Mouse (Mus musculus) neural tube, embryonic 13.5 days (tissue): ENCODE measurements around the gene Gm4894. TPM values are rescaled to one million over a fixed set of nuclear protein-coding genes. Genes with fewer than 3 reads are reported as not detected.

ENCODE experiments used
- ATAC-seq: fragments of 200-750 bp; cut with Nextera tagmentation; 2 replicates; pipeline ENCODE4 v1.8.0; 2017; ENCODE audit warnings: low read depth, mild to moderate bottlenecking, moderate TSS enrichment, moderate library complexity
- H3K27ac ChIP-seq: fragments of 300-500 bp; sonication (generic); replicated peaks from 2 replicates; pipeline ENCODE4 v1.5.1; 2015; ENCODE audit warnings: moderate library complexity, mild to moderate bottlenecking, inconsistent platforms
- H3K27me3 ChIP-seq: fragments of 300-500 bp; sonication (generic); 2 replicates; pipeline ENCODE4 v1.6.1; 2015; ENCODE audit warnings: mild to moderate bottlenecking, inconsistent platforms
- H3K36me3 ChIP-seq: fragments of 300-500 bp; sonication (generic); 2 replicates; pipeline ENCODE4 v1.6.1; 2015; ENCODE audit warnings: mild to moderate bottlenecking, inconsistent platforms
- H3K4me1 ChIP-seq: fragments of 300-500 bp; sonication (generic); replicated peaks from 2 replicates; pipeline ENCODE4 v1.6.1; 2015; ENCODE audit warnings: inconsistent platforms
- H3K4me2 ChIP-seq: fragments of 300-500 bp; sonication (generic); 2 replicates; pipeline ENCODE4 v1.6.1; 2015; ENCODE audit warnings: inconsistent platforms, mild to moderate bottlenecking, moderate library complexity
- H3K4me3 ChIP-seq: fragments of 300-500 bp; sonication (generic); 2 replicates; pipeline ENCODE4 v1.5.1; 2015; ENCODE audit warnings: mild to moderate bottlenecking, inconsistent platforms
- H3K9ac ChIP-seq: fragments of 300-500 bp; sonication (generic); 2 replicates; pipeline ENCODE4 v1.6.1; 2015; ENCODE audit warnings: moderate library complexity, mild to moderate bottlenecking, inconsistent platforms
- H3K9me3 ChIP-seq: fragments of 300-500 bp; sonication (generic); 2 replicates; pipeline ENCODE4 v1.6.1; 2016; ENCODE audit warnings: inconsistent platforms
- WGBS: fragments of 180-500 bp; shearing (Covaris S2); methylation state at CpG from one replicate; pipeline ENCODE4 v1.1.7; 2015; 5-methylcytosine and 5-hydroxymethylcytosine counted together
- polyA plus RNA-seq: library from polyadenylated mRNA; unstranded; fragments of >200 nt; fragmentation: Nextera tagmentation; extraction: Ambion mirVana; gene quantifications from 2 replicates; pipeline ENCODE4 v1.2.1, GENCODE M21; 2015

Gene Gm4894
- polyA plus RNA-seq, 1 experiment from 2014 or later: not detected

- H3K36me3 ChIP-seq: no peaks in the 10 kb centered on the region
- H3K27ac ChIP-seq: no peak overlapping the region
- H3K4me2 ChIP-seq: no peak overlapping the region
- no peak for ATAC-seq
- WGBS: 85% methylated on average over 11 of the region's 11 CpGs
- peaks cover 21% of the 10 kb centered on the region for H3K4me1 ChIP-seq
- no peaks in the 10 kb centered on the region for H3K9me3 ChIP-seq
- H3K4me3 ChIP-seq: no peak overlapping the region
- no peaks in the 10 kb centered on the region for H3K27me3 ChIP-seq
- no peak overlapping the region for H3K9ac ChIP-seq
These were observed 26.4 kb downstream of the Gm4894 start for GRCm38 (mm10) chr9:49276542-49277334.

- no peak overlapping the region for H3K4me3 ChIP-seq
- no peak overlapping the region for H3K27ac ChIP-seq
- no peak overlapping the region for H3K4me2 ChIP-seq
- H3K9ac ChIP-seq: no peak overlapping the region
- no peaks in the 10 kb centered on the region for H3K9me3 ChIP-seq
- no peak; the same call in 1 of the 2 replicates for ATAC-seq
- 49% methylated on average over 1 of the region's 1 CpGs for WGBS
- H3K27me3 ChIP-seq: no peaks in the 10 kb centered on the region
- no peaks in the 10 kb centered on the region for H3K36me3 ChIP-seq
- H3K4me1 ChIP-seq: no peaks in the 10 kb centered on the region
These were observed 44.8 kb downstream of the Gm4894 start for GRCm38 (mm10) chr9:49295101-49295500.

- no peaks in the 10 kb centered on the region for H3K4me1 ChIP-seq
These were observed 57.2 kb downstream of the Gm4894 start for GRCm38 (mm10) chr9:49307576-49307975.

GRCm38 (mm10) chr9:49310821-49311220, 60.5 kb downstream of the Gm4894 start:
- Histone ChIP-seq H3K4me2 (no peak overlapping the region), H3K36me3 (no peaks in the 10 kb centered on the region), H3K27me3 (no peaks in the 10 kb centered on the region), H3K4me1 (no peaks in the 10 kb centered on the region), H3K9ac (no peak overlapping the region), H3K9me3 (no peaks in the 10 kb centered on the region), H3K27ac (no peak overlapping the region), H3K4me3 (no peak overlapping the region)
- ATAC-seq: no peak
- WGBS: 57% methylated on average over 4 of the region's 4 CpGs

More at GRCm38 (mm10) chr9:49307576-49307975, 57.2 kb downstream of the Gm4894 start:
- 74% methylated on average over 3 of the region's 3 CpGs for WGBS
- H3K27me3 ChIP-seq: no peaks in the 10 kb centered on the region
- H3K36me3 ChIP-seq: no peaks in the 10 kb centered on the region
- H3K27ac ChIP-seq: no peak overlapping the region
- H3K9me3 ChIP-seq: no peaks in the 10 kb centered on the region
- no peak for ATAC-seq
- no peak overlapping the region for H3K4me2 ChIP-seq
- H3K9ac ChIP-seq: no peak overlapping the region
- H3K4me3 ChIP-seq: no peak overlapping the region

GRCm38 (mm10) chr9:49318638-49319037, 68.3 kb downstream of the Gm4894 start:
- Histone ChIP-seq H3K4me2 (no peak overlapping the region), H3K27ac (no peak overlapping the region), H3K27me3 (no peaks in the 10 kb centered on the region), H3K36me3 (no peaks in the 10 kb centered on the region), H3K4me1 (no peaks in the 10 kb centered on the region), H3K4me3 (no peak overlapping the region), H3K9ac (no peak overlapping the region), H3K9me3 (no peaks in the 10 kb centered on the region)
- no peak for ATAC-seq

Other genes with a start within 250 kb of the Gm4894 start
- 24.3 and 28.6 TPM in 2 replicates for gene Zw10, start 194.9 kb upstream of the Gm4894 start, polyA plus RNA-seq
- gene Tmprss5, start 169.3 kb upstream of the Gm4894 start, polyA plus RNA-seq: 3.0 and 3.5 TPM in 2 replicates
- gene Drd2, start 90.1 kb downstream of the Gm4894 start, polyA plus RNA-seq: 3.0 and 3.3 TPM in 2 replicates
- gene Ankk1, start 176.5 kb downstream of the Gm4894 start, polyA plus RNA-seq: not detected in 2 replicates
- gene Ttc12, start 235.7 kb downstream of the Gm4894 start, polyA plus RNA-seq: 1.5 and 2.1 TPM in 2 replicates